In the genomic region with DNA sequence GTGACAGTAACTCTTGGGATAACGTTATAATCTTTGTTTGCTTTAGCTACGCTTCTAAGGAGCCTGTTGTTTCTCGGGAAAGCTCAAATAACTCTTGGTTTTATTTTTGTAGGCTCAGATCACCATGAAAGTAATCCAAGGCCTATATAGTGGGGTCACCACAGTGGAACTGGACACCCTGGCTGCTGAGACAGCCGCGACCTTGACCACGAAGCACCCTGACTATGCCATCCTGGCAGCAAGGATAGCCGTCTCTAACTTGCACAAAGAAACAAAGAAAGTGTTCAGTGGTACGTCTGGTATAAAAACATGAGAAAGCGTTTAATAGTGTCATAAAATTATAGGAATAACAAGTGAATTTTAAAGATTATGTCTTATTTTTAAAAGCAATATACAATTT, we compare ENCODE assay signal across 36 mouse cellular contexts. TPM values are rescaled to one million over a fixed set of nuclear protein-coding genes. Genes with fewer than 3 reads are reported as not detected.
A peak's percentile ranks its signal among the peaks of the same experiment; 100 is the strongest.
DNase-seq lines count a peak whose midpoint lies in the region; TF ChIP-seq lines count a peak whose summit lies in the region.
"Had no signal": no experiment of that assay in that cellular context is flagged by ENCODE, and none has a peak within 500 bp of the region (broad histone marks: within the 10 kb centered on the region; RNA-seq: fewer than 3 reads in every experiment).

No protein-coding gene starts in this region.

- peak overlapping the region; percentile 6 for H3K4me2 ChIP-seq in myocyte (ENCODE audit: low read depth)
- H3K4me2 ChIP-seq: embryonic facial prominence, embryonic 13.5 days; forebrain, embryonic 13.5 days; heart, embryonic 11.5 days; hindbrain, embryonic 12.5 days; hindbrain, embryonic 15.5 days had no signal

- TF ChIP-seq POLR2A in myocyte (IDR thresholded peaks at IDR 0.05; ENCODE audit: insufficient read length, low read depth) = no peak

- H3K4me3 ChIP-seq in gastrocnemius, adult 2 months = no peak overlapping the region
- H3K4me3 ChIP-seq in myocyte = no peak overlapping the region
- H3K4me3 ChIP-seq: embryonic facial prominence, embryonic 10.5 days; embryonic facial prominence, embryonic 13.5 days; forebrain, embryonic 13.5 days; hindbrain, embryonic 12.5 days; hindbrain, embryonic 15.5 days had no signal

- H3K27me3 ChIP-seq in myocyte (ENCODE audit: control insufficient read depth, insufficient read depth, insufficient read length) = no peaks in the 10 kb centered on the region
- H3K27me3 ChIP-seq: embryonic facial prominence, embryonic 13.5 days; forebrain, embryonic 13.5 days; hindbrain, embryonic 12.5 days; hindbrain, embryonic 15.5 days had no signal

- TF ChIP-seq CTCF in gastrocnemius, adult 2 months (IDR thresholded peaks at IDR 0.05) = no peak

- peaks cover 30% of the 10 kb centered on the region for H3K79me2 ChIP-seq in myocyte (ENCODE audit: control insufficient read depth, insufficient read depth)

- H3K27ac ChIP-seq in gastrocnemius, adult 2 months = peak overlapping the region; percentile 73
- H3K27ac ChIP-seq: embryonic facial prominence, embryonic 10.5 days; embryonic facial prominence, embryonic 13.5 days; forebrain, embryonic 13.5 days; hindbrain, embryonic 12.5 days; hindbrain, embryonic 15.5 days had no signal

- H3ac ChIP-seq in myocyte (ENCODE audit: control insufficient read depth, insufficient read length) = no peak overlapping the region

- peak; percentile 36 for DNase-seq in adrenal gland, postnatal 10 days
- no peak for DNase-seq in adrenal gland, adult 18-20 months (ENCODE audit: low spot score in 2 of 2)
- DNase-seq in gastrocnemius, adult 2 months = peak; percentile 49
- no peak for DNase-seq in gastrocnemius, postnatal 4 days (ENCODE audit: low spot score in 2 of 2)
- peak; percentile 23 for DNase-seq in adrenal gland, postnatal 25 days
- DNase-seq in spleen, adult 18-20 months = no peak
- DNase-seq in left cerebral cortex, postnatal 4 days = no peak
- DNase-seq: cerebellum, adult 11-12 months; cerebellum, adult 8-10 months; cerebellum, postnatal 10 days; cerebellum, postnatal 36 days; embryo, embryonic 11 days; forebrain, postnatal 0 days; gastrocnemius, postnatal 14 days; kidney, adult 2 months had no signal

- H3K36me3 ChIP-seq in myocyte (ENCODE audit: control insufficient read depth, insufficient read depth) = peaks cover 15% of the 10 kb centered on the region

- intact Hi-C loops in gastrocnemius, adult 2 months (cut with DNase I) = no loop called here
- intact Hi-C loops in left cerebral cortex, postnatal 4 days (cut with DNase I) = no loop called here

TF ChIP-seq in myocyte, 11 proteins besides CTCF, POLR2A, EP300 and RAD21:
- TF ChIP-seq MYOD1 (IDR thresholded peaks at IDR 0.05; ENCODE audit: control insufficient read depth in 1 of 3, insufficient read length in 2 of 3, low read depth in 2 of 3) (peak in 1 of 3 experiments; percentile 34), TCF12 (IDR thresholded peaks at IDR 0.05; ENCODE audit: insufficient read depth, poor library complexity, severe bottlenecking) (no peak), MYOG (IDR thresholded peaks at IDR 0.05; ENCODE audit: control insufficient read depth in 1 of 3, insufficient read depth in 1 of 3, insufficient read length in 2 of 3, low read depth in 2 of 3) (peak in 1 of 3 experiments; percentile 27)

RNA-seq across cellular contexts. Expression of gene Rrm1, which starts 4.9 kb away (rescaled TPM):
- 10 to 100 TPM; 33.7 to 50.4 TPM for total RNA-seq in adrenal gland, postnatal 10 days (2021)
- total RNA-seq in adrenal gland, adult 18-20 months (2021) = 10 to 100 TPM; 13.9 to 15.4 TPM
- 10 to 100 TPM; 15.3 to 21.8 TPM for total RNA-seq in gastrocnemius, adult 2 months (2021)
- 10 to 100 TPM; 49.5 to 52.2 TPM for total RNA-seq in gastrocnemius, postnatal 4 days (2021)
- total RNA-seq in adrenal gland, postnatal 25 days (2021) = 28.2 and 36.0 TPM in 2 replicates
- 32.2 TPM for polyA plus RNA-seq in myocyte (2012; fragmentation: generic; extraction: Trizol)
- total RNA-seq in left cerebral cortex, postnatal 4 days (2021) = 10 to 100 TPM; 24.8 to 25.0 TPM

RNA-seq across cellular contexts. Expression of gene Olfr543, which starts 35.0 kb away (rescaled TPM):
- not detected for total RNA-seq in adrenal gland, postnatal 10 days (2021)
- not detected for total RNA-seq in adrenal gland, adult 18-20 months (2021)
- not detected for total RNA-seq in gastrocnemius, adult 2 months (2021)
- not detected for total RNA-seq in gastrocnemius, postnatal 4 days (2021)
- not detected in 2 replicates for total RNA-seq in adrenal gland, postnatal 25 days (2021)
- polyA plus RNA-seq in myocyte (2012; fragmentation: generic; extraction: Trizol) = not detected
- not detected for total RNA-seq in left cerebral cortex, postnatal 4 days (2021)
- total RNA-seq: forebrain, postnatal 0 days; gastrocnemius, postnatal 14 days; heart, adult 8-10 months; heart, postnatal 25 days; hematopoietic stem cell, adult 5-6 weeks had no signal
- polyA plus RNA-seq: brain, embryonic 14.5 days; cortical plate, adult 2 months; erythroblast, embryonic 14.5 days; heart, postnatal 0 days; intestine, postnatal 0 days; kidney, adult 2 months had no signal

RNA-seq across cellular contexts. Expression of gene Olfr544, which starts 41.7 kb away (rescaled TPM):
- not detected for total RNA-seq in adrenal gland, postnatal 10 days (2021)
- not detected for total RNA-seq in adrenal gland, adult 18-20 months (2021)
- not detected for total RNA-seq in gastrocnemius, adult 2 months (2021)
- not detected for total RNA-seq in gastrocnemius, postnatal 4 days (2021)
- total RNA-seq in adrenal gland, postnatal 25 days (2021) = not detected in 2 replicates
- polyA plus RNA-seq in myocyte (2012; fragmentation: generic; extraction: Trizol) = not detected
- not detected for total RNA-seq in left cerebral cortex, postnatal 4 days (2021)
- total RNA-seq: forebrain, postnatal 0 days; gastrocnemius, postnatal 14 days; heart, adult 8-10 months; heart, postnatal 25 days; hematopoietic stem cell, adult 5-6 weeks had no signal
- polyA plus RNA-seq: brain, embryonic 14.5 days; CD4-positive, CD25-positive, alpha-beta regulatory T cell, adult 4 months; cortical plate, adult 2 months; erythroblast, embryonic 14.5 days; frontal cortex, adult 2 months; gonadal fat pad, adult 2 months; heart, postnatal 0 days; kidney, adult 2 months had no signal

RNA-seq across cellular contexts. Expression of gene Olfr545, which starts 52.9 kb away (rescaled TPM):
- total RNA-seq in adrenal gland, postnatal 10 days (2021) = not detected
- not detected for total RNA-seq in adrenal gland, adult 18-20 months (2021)
- not detected for total RNA-seq in gastrocnemius, adult 2 months (2021)
- total RNA-seq in gastrocnemius, postnatal 4 days (2021) = not detected
- total RNA-seq in adrenal gland, postnatal 25 days (2021) = not detected in 2 replicates
- not detected for polyA plus RNA-seq in myocyte (2012; fragmentation: generic; extraction: Trizol)
- total RNA-seq in left cerebral cortex, postnatal 4 days (2021) = not detected
- total RNA-seq: gastrocnemius, postnatal 14 days; heart, adult 8-10 months; heart, postnatal 25 days; hematopoietic stem cell, adult 5-6 weeks had no signal
- polyA plus RNA-seq: activated CD4-positive, CD25-positive, alpha-beta regulatory T cell, adult 4 months; brain, embryonic 14.5 days; C2C12; CD4-positive, CD25-positive, alpha-beta regulatory T cell, adult 4 months; cortical plate, adult 2 months; embryonic facial prominence, embryonic 13.5 days; erythroblast, embryonic 14.5 days; gonadal fat pad, adult 2 months; heart, embryonic 11.5 days; heart, embryonic 14.5 days; heart, postnatal 0 days; intestine, postnatal 0 days; kidney, adult 2 months had no signal

Comparison
In these comparisons a context has a peak if more than half of its experiments do, and no peak if none do; other contexts are left out.
1. DNase-seq: peak in adrenal gland, postnatal 10 days (single experiment), gastrocnemius, adult 2 months (single experiment) and adrenal gland, postnatal 25 days (single experiment); none in adrenal gland, adult 18-20 months (0 of 2), gastrocnemius, postnatal 4 days (0 of 2), spleen, adult 18-20 months (0 of 2) and left cerebral cortex, postnatal 4 days (single experiment).